Mouse (Mus musculus): Measurements from ENCODE around the gene Gtf2f1. TPM values are rescaled to one million over a fixed set of nuclear protein-coding genes. Genes with fewer than 3 reads are reported as not detected.

Gtf2f1 gene
- total RNA-seq, 4 experiments from 2014 or later = 65.0 to 65.5 (median 65.2) TPM

- DNase-seq (ENCODE audit: low spot score in 2 of 2) = no peak
These were observed 3.8 kb downstream of the Gtf2f1 start for GRCm38 (mm10) chr17:57007137-57007905.

DNA sequence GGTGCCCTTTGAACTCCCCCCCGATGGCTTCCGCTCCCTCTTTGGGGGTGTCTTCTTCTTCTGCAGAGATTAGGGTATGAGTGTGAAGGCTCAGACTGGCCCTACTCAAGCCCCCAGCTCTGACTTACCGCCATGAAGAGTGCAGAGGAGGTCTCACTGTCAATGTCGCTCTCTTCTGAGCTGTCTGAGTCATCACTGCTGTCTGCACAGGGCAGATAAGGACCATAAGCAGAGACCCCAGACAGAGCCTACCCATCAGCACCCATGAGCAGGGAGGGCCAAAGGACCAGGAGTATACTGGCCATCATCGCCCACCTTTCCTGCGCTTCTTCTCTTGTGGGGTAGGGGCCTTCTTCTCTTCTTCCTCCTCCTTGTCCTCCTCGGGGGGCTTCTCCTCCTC, 7.1 kb downstream of the Gtf2f1 start:
- DNase-seq (ENCODE audit: low spot score in 2 of 2) = no peak

DNA sequence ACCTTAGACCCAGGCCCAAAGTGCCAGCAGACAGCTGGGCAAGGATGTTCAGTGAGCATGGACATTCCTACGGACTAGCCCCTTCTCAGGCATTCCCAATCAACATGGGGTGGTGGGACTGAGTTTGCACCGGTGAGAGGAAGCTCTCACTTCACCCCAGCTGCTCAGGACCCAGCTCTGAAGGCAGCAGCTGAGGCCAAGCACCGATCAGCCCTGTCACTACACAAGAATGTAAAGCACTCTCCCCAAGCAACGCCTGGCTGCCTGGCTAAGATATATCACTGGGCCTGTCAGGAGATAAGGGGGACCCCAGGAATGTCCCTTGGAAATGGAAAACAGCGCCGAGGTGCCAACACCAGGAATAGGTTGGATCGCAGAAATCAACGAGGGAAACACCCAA, 9.9 kb downstream of the Gtf2f1 start:
- no peak for DNase-seq (ENCODE audit: low spot score in 2 of 2)

- no peak for DNase-seq (ENCODE audit: low spot score in 2 of 2)
These were observed 11.0 kb downstream of the Gtf2f1 start, which contains the start of gene Pspn for GRCm38 (mm10) chr17:56999968-57000609. TSS of gene Pspn (minus strand) at chr17:57000018.

DNA sequence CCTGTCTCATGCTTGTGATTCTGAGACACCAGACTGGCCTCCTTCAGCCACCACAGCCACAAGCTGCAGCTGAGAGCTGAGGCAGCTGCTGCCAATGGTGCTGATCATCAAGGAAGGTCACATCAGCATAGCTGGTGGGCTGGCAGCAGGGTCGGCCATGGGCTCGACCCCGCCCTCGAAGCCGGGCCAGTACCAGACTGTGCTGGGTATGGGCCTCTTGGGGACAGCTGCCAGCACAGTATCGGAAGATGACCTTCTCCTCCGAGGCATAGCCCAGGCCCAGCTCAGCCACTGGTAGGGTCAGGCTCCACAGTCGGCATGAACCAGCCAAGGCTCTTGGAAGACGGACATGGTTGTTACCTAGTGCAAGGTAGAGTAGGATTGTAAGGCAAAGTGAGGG, 11.7 kb downstream of the Gtf2f1 start:
- DNase-seq (ENCODE audit: low spot score in 2 of 2) = no peak

DNA sequence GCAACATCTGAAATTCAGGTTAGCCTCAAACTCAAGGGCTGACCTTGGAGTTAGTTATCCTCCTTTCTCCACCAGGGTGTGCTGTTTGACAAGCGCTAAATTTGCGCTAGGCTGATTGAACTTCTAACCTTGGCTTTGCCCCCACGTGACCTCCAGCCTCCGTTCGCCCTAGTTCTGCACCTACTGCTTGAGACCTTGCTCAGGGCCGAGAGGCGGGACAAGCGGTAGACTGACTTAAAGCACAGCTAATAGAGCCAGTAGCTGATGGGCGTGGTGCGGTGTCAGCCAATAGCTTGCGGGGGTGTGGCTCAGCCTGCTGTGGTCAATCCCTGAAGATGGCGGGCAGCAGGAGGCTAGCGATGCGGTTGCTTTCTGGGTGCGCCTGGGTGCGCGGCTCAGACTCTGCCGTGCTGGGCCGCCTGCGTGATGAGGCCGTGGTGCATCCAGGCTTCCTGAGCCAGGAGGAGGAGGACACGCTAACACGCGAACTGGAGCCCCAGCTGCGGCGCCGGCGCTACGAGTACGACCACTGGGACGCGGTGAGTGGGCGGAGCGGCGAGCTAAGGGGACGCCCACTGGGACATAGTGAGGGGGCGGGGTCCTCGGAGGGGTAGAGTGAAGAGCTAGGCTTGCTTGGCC, 13.9 kb downstream of the Gtf2f1 start, which contains the start of gene Alkbh7:
Alkbh7 (plus strand) TSS at position 311 of the 639 bp plus-strand sequence.
- peak; percentile 86 to 97 for DNase-seq (ENCODE audit: low spot score in 2 of 2)

GRCm38 (mm10) chr17:56996506-56996905, 14.6 kb downstream of the Gtf2f1 start:
- DNase-seq (ENCODE audit: low spot score in 2 of 2) = no peak

DNA sequence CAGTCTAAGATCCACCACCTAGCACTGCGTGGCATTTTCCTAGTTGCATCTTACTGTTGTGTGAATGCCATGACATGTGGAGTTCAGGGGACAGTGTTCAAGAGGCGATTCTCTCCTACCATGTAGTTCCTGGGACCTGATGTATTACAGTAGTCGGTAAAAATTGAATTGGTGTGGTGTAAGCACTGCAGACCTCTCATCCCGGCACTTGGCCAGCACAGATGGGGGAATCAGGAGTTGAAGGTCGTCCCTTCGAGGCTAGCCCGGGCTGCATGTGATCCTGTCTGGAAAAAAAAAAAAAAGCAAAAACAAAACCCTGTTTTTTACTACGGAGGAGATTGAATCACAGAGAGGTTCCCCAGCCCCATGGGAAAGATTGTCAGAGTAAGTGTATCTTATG, 16.0 kb downstream of the Gtf2f1 start:
- no peak for DNase-seq (ENCODE audit: low spot score in 2 of 2)

DNA sequence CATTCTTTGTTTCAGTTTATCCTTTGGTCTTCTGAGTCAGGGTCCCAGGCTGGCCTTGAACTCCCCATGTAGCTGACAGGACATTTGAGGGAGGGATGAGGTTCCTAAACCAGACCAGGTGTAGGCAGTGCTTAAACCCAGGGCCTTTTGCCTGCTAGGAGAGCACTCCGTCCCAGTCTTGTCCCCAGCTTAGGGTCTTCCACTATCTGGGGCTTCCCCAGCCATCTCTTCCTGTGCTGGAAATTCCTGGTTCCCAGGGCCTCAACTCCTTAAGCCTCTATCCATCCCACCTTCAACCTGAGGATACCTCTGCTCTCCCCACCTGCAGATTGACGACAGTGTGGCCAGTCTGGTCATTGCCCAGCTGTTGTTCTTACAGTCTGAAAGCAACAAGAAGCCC, 20.1 kb downstream of the Gtf2f1 start:
- DNase-seq (ENCODE audit: low spot score in 2 of 2) = peak in 1 of 2 experiments; percentile 5

GRCm38 (mm10) chr17:56990115-56990746, 20.9 kb downstream of the Gtf2f1 start, which contains the start of gene Clpp:
TSS of gene Clpp (plus strand) at chr17:56990305.
- peak; percentile 82 to 94 for DNase-seq (ENCODE audit: low spot score in 2 of 2)

- DNase-seq (ENCODE audit: low spot score in 2 of 2) = peak in 1 of 2 experiments; percentile 81
These were observed 21.5 kb downstream of the Gtf2f1 start for GRCm38 (mm10) chr17:56989467-56990114.

GRCm38 (mm10) chr17:56988921-56989430, 22.1 kb downstream of the Gtf2f1 start:
- DNase-seq (ENCODE audit: low spot score in 2 of 2) = no peak

- no peak for DNase-seq (ENCODE audit: low spot score in 2 of 2)
These were observed 22.6 kb downstream of the Gtf2f1 start for GRCm38 (mm10) chr17:56988441-56988840.

DNA sequence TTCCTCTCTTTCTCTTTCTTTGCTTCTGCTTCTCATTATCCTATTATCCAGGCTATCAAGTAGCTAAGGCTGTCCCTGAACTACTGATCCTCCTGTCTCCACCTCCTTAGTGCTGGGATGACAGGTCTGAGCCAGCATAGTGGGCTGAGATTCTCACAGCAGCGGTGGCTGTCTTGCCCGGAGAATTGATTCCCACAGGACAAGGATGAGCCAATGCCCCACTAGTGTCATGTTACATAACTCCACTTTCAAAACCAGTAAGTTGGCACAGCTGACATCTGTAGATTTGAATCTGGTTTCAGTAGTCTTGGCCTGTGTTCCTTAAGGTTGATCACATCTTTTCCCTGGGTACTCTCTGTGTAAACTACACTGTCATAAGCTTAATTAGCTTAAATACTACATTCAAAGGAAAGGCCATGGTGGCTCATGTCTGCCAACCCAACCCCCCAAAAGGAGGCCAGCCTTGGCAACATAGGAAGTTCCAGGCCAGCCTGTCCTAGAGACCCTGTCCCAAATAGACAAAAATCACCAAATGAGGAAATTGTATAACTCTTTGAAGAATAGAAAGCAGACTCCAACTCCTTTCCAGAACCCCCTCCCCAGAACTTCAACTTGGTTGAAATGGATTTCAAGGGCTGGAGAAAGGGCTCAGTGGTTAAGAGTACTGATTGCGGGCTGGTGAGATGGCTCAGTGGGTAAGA, 24.8 kb downstream of the Gtf2f1 start:
- no peak for DNase-seq (ENCODE audit: low spot score in 2 of 2)

DNA sequence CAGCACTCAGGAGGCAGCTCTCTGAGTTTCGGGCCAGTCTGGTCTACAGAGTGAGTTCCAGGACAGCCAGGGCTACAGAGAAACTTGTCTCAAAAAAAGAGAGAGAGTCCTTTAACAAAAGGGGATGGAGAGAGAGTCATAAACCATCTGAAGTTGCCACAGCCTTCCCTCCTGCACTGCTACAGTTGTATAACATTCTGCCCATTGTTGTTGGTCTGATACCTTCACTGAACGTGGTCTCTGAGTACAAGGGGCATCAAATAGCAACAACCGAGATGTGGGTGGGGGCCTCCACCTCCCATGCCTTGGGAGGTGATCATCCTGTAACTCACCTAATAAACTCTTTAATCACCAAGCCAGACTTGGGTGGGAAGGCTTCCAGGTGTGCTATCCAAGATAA, 25.4 kb downstream of the Gtf2f1 start:
- no peak for DNase-seq (ENCODE audit: low spot score in 2 of 2)

GRCm38 (mm10) chr17:56984886-56985285, 26.2 kb downstream of the Gtf2f1 start:
- no peak for DNase-seq (ENCODE audit: low spot score in 2 of 2)

GRCm38 (mm10) chr17:56982013-56982412, 29.1 kb downstream of the Gtf2f1 start, which contains the start of gene Acer1:
TSS of gene Acer1 (minus strand) at chr17:56982126.
- DNase-seq (ENCODE audit: low spot score in 2 of 2) = no peak

GRCm38 (mm10) chr17:56981049-56981448, 30.0 kb downstream of the Gtf2f1 start:
- DNase-seq (ENCODE audit: low spot score in 2 of 2) = no peak

DNA sequence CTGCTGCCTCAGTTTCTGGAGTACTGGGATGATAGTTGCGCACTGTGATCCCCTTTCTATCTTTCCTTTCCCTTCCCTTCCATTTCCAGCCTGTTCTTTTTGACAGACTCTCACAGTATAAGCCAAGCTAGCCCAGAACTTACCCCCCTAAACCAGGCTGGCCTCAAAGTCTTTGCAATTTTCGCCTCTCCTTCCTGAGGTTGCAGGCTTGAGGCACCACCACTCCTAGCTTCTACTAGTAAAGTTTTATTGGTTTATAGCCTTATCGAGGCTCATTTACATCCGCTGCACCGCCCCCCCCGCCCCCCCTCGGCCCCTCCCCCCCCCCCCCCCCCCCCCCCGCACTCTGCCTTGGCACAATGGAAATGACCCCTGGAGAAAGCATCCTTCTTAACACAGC, 31.6 kb downstream of the Gtf2f1 start:
- DNase-seq (ENCODE audit: low spot score in 2 of 2) = no peak
